Comparison of ENCODE assay signal across 14 mouse cellular contexts in the genomic region with DNA sequence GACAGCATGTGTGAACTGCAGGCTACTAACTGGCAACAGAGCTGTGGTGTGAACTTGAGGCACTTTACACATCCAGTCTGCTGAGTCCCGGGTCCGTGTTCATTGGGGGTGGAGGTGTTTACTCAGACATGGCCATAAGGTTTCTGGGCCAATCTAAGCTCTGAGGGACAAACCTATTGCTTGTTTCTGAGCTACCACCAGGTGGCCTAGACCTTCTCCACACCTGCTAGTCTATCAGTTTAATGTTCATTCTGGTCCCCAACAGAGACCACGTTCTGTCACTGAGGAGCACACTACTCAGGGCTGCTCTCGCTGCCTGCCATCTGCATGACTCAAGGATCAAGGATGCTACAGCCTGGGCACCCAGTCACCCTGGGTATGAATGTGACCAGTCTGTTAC. TPM values are rescaled to one million over a fixed set of nuclear protein-coding genes. Genes with fewer than 3 reads are reported as not detected.
DNase-seq lines count a peak whose midpoint lies in the region; ATAC-seq and TF ChIP-seq lines count a peak whose summit lies in the region.
"Had no signal": no experiment of that assay in that cellular context is flagged by ENCODE, and none has a peak within 500 bp of the region (broad histone marks: within the 10 kb centered on the region; RNA-seq: fewer than 3 reads in every experiment).

No protein-coding gene starts in this region.

- 73% methylated on average over 4 of the region's 4 CpGs for WGBS in liver, embryonic 12.5 days (ENCODE audit: insufficient replicate concordance)
- 77% methylated on average over 4 of the region's 4 CpGs for WGBS in liver, postnatal 0 days (ENCODE audit: insufficient replicate concordance)

- no peaks in the 10 kb centered on the region for H3K27me3 ChIP-seq in liver, embryonic 12.5 days (replicated peaks)
- H3K27me3 ChIP-seq in liver, postnatal 0 days (ENCODE audit: insufficient read depth, low read length), result no peaks in the 10 kb centered on the region
- H3K27me3 ChIP-seq: heart, embryonic 12.5 days; limb, embryonic 12.5 days; megakaryocyte, embryonic 14.5 days; neural tube, embryonic 13.5 days had no signal

- H3K4me3 ChIP-seq in liver, embryonic 12.5 days, result no peak overlapping the region
- H3K4me3 ChIP-seq in liver, postnatal 0 days (ENCODE audit: low read depth, low read length), result no peak overlapping the region
- H3K4me3 ChIP-seq: erythroblast, embryonic 14.5 days; heart, embryonic 12.5 days; limb, embryonic 12.5 days; megakaryocyte, embryonic 14.5 days; neural tube, embryonic 13.5 days had no signal

- peaks cover 61% of the 10 kb centered on the region for H3K4me1 ChIP-seq in liver, embryonic 12.5 days
- peaks cover 27% of the 10 kb centered on the region for H3K4me1 ChIP-seq in liver, postnatal 0 days (ENCODE audit: insufficient read depth)

- H3K27ac ChIP-seq in liver, embryonic 12.5 days, result peak overlapping the region; percentile 92
- H3K27ac ChIP-seq in liver, postnatal 0 days (ENCODE audit: low read depth), result no peak overlapping the region
- H3K27ac ChIP-seq: limb, embryonic 12.5 days; neural tube, embryonic 13.5 days had no signal

- H3K36me3 ChIP-seq in liver, embryonic 12.5 days, result peaks cover 59% of the 10 kb centered on the region
- H3K36me3 ChIP-seq in liver, postnatal 0 days (replicated peaks; ENCODE audit: insufficient read depth, low read length), result peaks cover 49% of the 10 kb centered on the region

- no peak for TF ChIP-seq EP300 in liver, postnatal 0 days (IDR thresholded peaks at IDR 0.05; ENCODE audit: low read depth)

- no peak overlapping the region for H3K9ac ChIP-seq in liver, embryonic 12.5 days
- no peak overlapping the region for H3K9ac ChIP-seq in liver, postnatal 0 days (replicated peaks)
- H3K9ac ChIP-seq: heart, embryonic 12.5 days; limb, embryonic 12.5 days; neural tube, embryonic 13.5 days had no signal

- no peak for DNase-seq in frontal cortex, adult 2 months (ENCODE audit: extremely low spot score in 1 of 2, low spot score in 1 of 2)
- DNase-seq in liver, result no peak
- peak; percentile 40 for DNase-seq in CD4-positive helper T cell, adult 2 months (ENCODE audit: low read depth, low spot score)
- no peak for DNase-seq in liver, postnatal 0 days
- DNase-seq in spleen, postnatal 14 days (ENCODE audit: low spot score in 2 of 2), result no peak
- DNase-seq in ovary, postnatal 10 days (ENCODE audit: low spot score), result no peak

- no peak overlapping the region for H3K4me2 ChIP-seq in liver, embryonic 12.5 days
- no peak overlapping the region for H3K4me2 ChIP-seq in liver, postnatal 0 days (ENCODE audit: low read depth, low read length)
- H3K4me2 ChIP-seq: heart, embryonic 12.5 days; limb, embryonic 12.5 days; neural tube, embryonic 13.5 days had no signal

- peak; percentile 24; the same call in 1 of the 2 replicates for ATAC-seq in frontal cortex, adult (ENCODE audit: low TSS enrichment)
- ATAC-seq in liver, embryonic 12.5 days, result no peak
- ATAC-seq in liver, postnatal 0 days, result no peak
- ATAC-seq: activated CD4-positive, CD25-positive, alpha-beta regulatory T cell, adult 4 months had no signal

- H3K9me3 ChIP-seq in liver, embryonic 12.5 days (replicated peaks), result no peaks in the 10 kb centered on the region
- no peaks in the 10 kb centered on the region for H3K9me3 ChIP-seq in liver, postnatal 0 days (ENCODE audit: low read length)
- H3K9me3 ChIP-seq: heart, embryonic 12.5 days; limb, embryonic 12.5 days; megakaryocyte, embryonic 14.5 days; neural tube, embryonic 13.5 days had no signal

- peak; percentile 58 for TF ChIP-seq CTCF in liver, postnatal 0 days (IDR thresholded peaks at IDR 0.05; ENCODE audit: low read depth)

RNA-seq across cellular contexts. Expression of a gene that starts 7.1 kb away (rescaled TPM):
- 554 and 589 TPM in 2 replicates for polyA plus RNA-seq in frontal cortex, adult 2 months (2012; rRNA removed)
- polyA plus RNA-seq in liver, embryonic 12.5 days (2016; fragmentation: Nextera tagmentation; extraction: Ambion mirVana), result 200 and 207 TPM in 2 replicates
- polyA plus RNA-seq in liver, postnatal 0 days (2015; fragmentation: Nextera tagmentation; extraction: Ambion mirVana), result 85.3 and 96.0 TPM in 2 replicates

RNA-seq across cellular contexts. Expression of a gene that starts 13.9 kb away (rescaled TPM):
- polyA plus RNA-seq in frontal cortex, adult 2 months (2012; rRNA removed), result 0.19 and 0.26 TPM in 2 replicates
- polyA plus RNA-seq in liver, embryonic 12.5 days (2016; fragmentation: Nextera tagmentation; extraction: Ambion mirVana), result 9.5 and 10.9 TPM in 2 replicates
- 7.9 and 9.9 TPM in 2 replicates for polyA plus RNA-seq in liver, postnatal 0 days (2015; fragmentation: Nextera tagmentation; extraction: Ambion mirVana)
- polyA plus RNA-seq: activated CD4-positive, CD25-positive, alpha-beta regulatory T cell, adult 4 months; neural tube, embryonic 13.5 days had no signal

RNA-seq across cellular contexts. Expression of a gene that starts 17.1 kb away (rescaled TPM):
- polyA plus RNA-seq in frontal cortex, adult 2 months (2012; rRNA removed), result 174 and 184 TPM in 2 replicates
- polyA plus RNA-seq in liver, embryonic 12.5 days (2016; fragmentation: Nextera tagmentation; extraction: Ambion mirVana), result 5.3 and 5.7 TPM in 2 replicates
- polyA plus RNA-seq in liver, postnatal 0 days (2015; fragmentation: Nextera tagmentation; extraction: Ambion mirVana), result 4.9 and 10.0 TPM in 2 replicates

RNA-seq across cellular contexts. Expression of a gene that starts 22.9 kb away (rescaled TPM):
- polyA plus RNA-seq in frontal cortex, adult 2 months (2012; rRNA removed), result 54.3 and 57.7 TPM in 2 replicates
- polyA plus RNA-seq in liver, embryonic 12.5 days (2016; fragmentation: Nextera tagmentation; extraction: Ambion mirVana), result 14.3 and 16.9 TPM in 2 replicates
- polyA plus RNA-seq in liver, postnatal 0 days (2015; fragmentation: Nextera tagmentation; extraction: Ambion mirVana), result 14.3 and 14.8 TPM in 2 replicates

RNA-seq across cellular contexts. Expression of a gene that starts 22.9 kb away (rescaled TPM):
- 7.8 and 9.7 TPM in 2 replicates for polyA plus RNA-seq in frontal cortex, adult 2 months (2012; rRNA removed)
- polyA plus RNA-seq in liver, embryonic 12.5 days (2016; fragmentation: Nextera tagmentation; extraction: Ambion mirVana), result 0.07 and 0.13 TPM in 2 replicates
- 0.11 and 0.15 TPM in 2 replicates for polyA plus RNA-seq in liver, postnatal 0 days (2015; fragmentation: Nextera tagmentation; extraction: Ambion mirVana)

Comparison
In these comparisons a context has a peak if more than half of its experiments do, and no peak if none do; other contexts are left out.
1. RNA of a gene that starts 17.1 kb away (polyA plus RNA-seq): 174 to 184 TPM in frontal cortex, adult 2 months; 5.3 to 5.7 TPM in liver, embryonic 12.5 days and 4.9 to 10.0 TPM in liver, postnatal 0 days; every median in the first group is over 10 times any median in the second.